Mouse (Mus musculus) inflammation-experienced regulatory T-cells, adult 16 weeks (primary cell): Measurements from ENCODE around the gene Csrnp2. TPM values are rescaled to one million over a fixed set of nuclear protein-coding genes. Genes with fewer than 3 reads are reported as not detected.

ENCODE experiments used
- polyA plus RNA-seq: library from polyadenylated mRNA; unstranded; fragments of 100-300 nt; shearing (Covaris generic); gene quantifications from one replicate; pipeline ENCODE4 v1.2.1, GENCODE M21; 2017

The Csrnp2 gene
- 4.0 TPM for polyA plus RNA-seq

GRCm38 (mm10) chr15:100495102-100495501 is at the start of gene Csrnp2:
Gene Csrnp2 (minus strand): TSS chr15:100495488.

DNA sequence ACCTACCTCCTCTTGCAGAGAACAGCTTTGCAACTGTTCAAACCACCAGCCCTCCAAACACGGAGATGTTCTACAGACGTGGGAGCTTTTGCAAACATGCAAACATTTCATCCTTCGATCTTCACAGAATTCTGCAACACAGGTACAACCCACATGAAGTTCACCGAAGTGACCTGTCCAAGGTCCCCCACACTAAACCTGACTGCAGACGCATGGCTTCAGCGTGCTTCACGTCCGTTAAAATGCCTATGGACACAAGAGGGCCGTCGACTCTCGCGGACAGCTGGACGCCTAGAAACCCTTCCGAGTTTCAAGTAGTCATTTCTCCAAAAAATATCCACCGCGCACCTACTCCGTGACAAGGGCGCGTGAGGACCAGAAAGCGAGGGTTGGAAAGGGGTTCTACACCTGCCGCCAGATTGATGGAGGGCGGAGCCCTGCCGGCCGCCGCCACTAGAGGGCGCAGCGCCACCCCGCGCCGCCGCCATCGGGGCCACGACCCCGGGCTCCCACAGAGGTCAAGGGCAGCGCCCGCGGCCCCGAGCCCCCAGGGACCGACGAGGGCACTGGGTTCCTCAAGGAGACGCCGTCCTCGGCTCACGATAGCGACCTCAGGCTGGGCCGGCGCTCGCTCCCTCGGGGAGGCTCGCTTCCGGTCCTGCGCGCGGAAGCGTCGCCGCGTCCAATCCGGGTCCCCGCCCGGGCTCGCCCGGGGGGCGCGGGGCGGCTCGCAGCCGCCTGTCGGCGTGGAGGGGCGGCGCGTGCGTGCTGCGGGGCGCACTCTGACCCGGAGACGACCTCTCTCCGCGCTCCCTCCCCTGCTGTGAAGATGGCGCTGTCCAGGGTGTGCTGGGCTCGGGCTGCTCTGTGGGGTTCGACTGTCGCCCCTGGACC is 26.7 kb downstream of the Csrnp2 start, which contains the start of gene Letmd1:
Letmd1 (plus strand) TSS at position 729 of the 894 bp plus-strand sequence.

Other genes with a start within 250 kb of the Csrnp2 start
- not detected for gene Tmprss12, start 214.7 kb downstream of the Csrnp2 start, polyA plus RNA-seq
- 14.1 TPM for gene Mettl7a1, start 191.3 kb downstream of the Csrnp2 start, polyA plus RNA-seq
- not detected for gene Mettl7a3, start 160.6 kb downstream of the Csrnp2 start, polyA plus RNA-seq
- gene Methig1, start 142.3 kb downstream of the Csrnp2 start, polyA plus RNA-seq = not detected
- gene Mettl7a2, start 142.3 kb downstream of the Csrnp2 start, polyA plus RNA-seq = not detected
- not detected for gene Higd1c, start 130.9 kb downstream of the Csrnp2 start, polyA plus RNA-seq
- gene Gm5475, start 73.3 kb downstream of the Csrnp2 start, polyA plus RNA-seq = not detected
- gene Slc11a2, start 70.4 kb downstream of the Csrnp2 start, polyA plus RNA-seq = 41.8 TPM
- gene Letmd1, start 26.5 kb downstream of the Csrnp2 start, polyA plus RNA-seq = 52.3 TPM
- gene Tfcp2, start 56.5 kb upstream of the Csrnp2 start, polyA plus RNA-seq = 11.5 TPM
- 8.9 TPM for gene Pou6f1, start 104.5 kb upstream of the Csrnp2 start, polyA plus RNA-seq
- gene Dazap2, start 119.9 kb upstream of the Csrnp2 start, polyA plus RNA-seq = 610 TPM
- 0.32 TPM for gene Smagp, start 141.5 kb upstream of the Csrnp2 start, polyA plus RNA-seq
- gene Bin2, start 174.1 kb upstream of the Csrnp2 start, polyA plus RNA-seq = 710 TPM
- 10.9 TPM for gene Cela1, start 192.4 kb upstream of the Csrnp2 start, polyA plus RNA-seq
- 189 TPM for gene Galnt6, start 233.9 kb upstream of the Csrnp2 start, polyA plus RNA-seq